Mouse (Mus musculus) CH12.LX (cell line): ENCODE results near the gene Ucn. TPM values are rescaled to one million over a fixed set of nuclear protein-coding genes. Genes with fewer than 3 reads are reported as not detected.

ENCODE experiments used
- DNase-seq: peaks from one replicate; pipeline ENCODE4 v3.0.0-alpha.2; 2013; ENCODE audit errors: extremely low read depth
- H3K27ac ChIP-seq: 2 replicates; pipeline ENCODE4 v1.5.1; 2012; ENCODE audit warnings: low read depth, mild to moderate bottlenecking, control low read depth, moderate library complexity; ENCODE audit not compliant: insufficient read depth
- H3K27me3 ChIP-seq: replicated peaks from 2 replicates; pipeline ENCODE3; 2012; ENCODE audit warnings: inconsistent platforms
- H3K36me3 ChIP-seq, 2 experiments: replicated peaks in 1 of 2; 2 replicates each; pipeline versions ENCODE3 to v1.6.1; 2012; ENCODE audit warnings: inconsistent platforms in 1 of 2, low read length in 1 of 2, mild to moderate bottlenecking in 1 of 2, mixed read lengths in 1 of 2, moderate library complexity in 1 of 2; ENCODE audit not compliant: control insufficient read depth in 1 of 2, insufficient read depth in 1 of 2
- H3K4me1 ChIP-seq, 2 experiments: 2 replicates each; pipeline ENCODE4 v1.6.1; 2012; ENCODE audit warnings: inconsistent platforms in 1 of 2, moderate library complexity in 1 of 2; ENCODE audit not compliant: insufficient read depth in 2 of 2, control insufficient read depth in 1 of 2
- H3K4me2 ChIP-seq: 2 replicates; pipeline ENCODE4 v1.6.1; 2012; ENCODE audit warnings: low read depth, mild to moderate bottlenecking, control low read depth; ENCODE audit not compliant: poor library complexity, insufficient read depth, severe bottlenecking
- H3K4me3 ChIP-seq, 3 experiments: fragments of 150-350 bp in 1 of 3; sonication (generic) in 1 of 3; replicated peaks in 1 of 3; 2 replicates each; pipeline versions ENCODE3 to v1.5.1; 2011 to 2012; ENCODE audit warnings: low read depth in 2 of 3, low read length in 2 of 3, mild to moderate bottlenecking in 2 of 3, moderate library complexity in 2 of 3, control low read depth in 1 of 3, improper control_type of control experiment in 1 of 3, inconsistent platforms in 1 of 3, mixed read lengths in 1 of 3; ENCODE audit not compliant: poor library complexity in 1 of 3
- H3K79me2 ChIP-seq: replicated peaks from 2 replicates; pipeline ENCODE4 v1.6.1; 2012; ENCODE audit warnings: mild to moderate bottlenecking, moderate library complexity; ENCODE audit not compliant: control insufficient read depth, poor library complexity, insufficient read depth, severe bottlenecking; ENCODE audit errors: extremely low read depth
- H3K9ac ChIP-seq: 2 replicates; pipeline ENCODE4 v1.6.1; 2012; ENCODE audit warnings: low read depth, mild to moderate bottlenecking, control low read depth, moderate library complexity; ENCODE audit not compliant: insufficient read depth
- H3K9me3 ChIP-seq: replicated peaks from 2 replicates; pipeline ENCODE3; 2012; ENCODE audit warnings: low read length, inconsistent platforms, mixed read lengths
- BHLHE40 ChIP-seq: IDR thresholded peaks from 2 replicates; pipeline ENCODE4 v1.6.1; 2011; ENCODE audit warnings: mild to moderate bottlenecking, low read depth, low read length, improper control_type of control experiment
- CHD1 ChIP-seq: IDR thresholded peaks from 2 replicates; pipeline ENCODE4 v1.6.1; 2012; ENCODE audit warnings: low read depth, low read length, improper control_type of control experiment, inconsistent platforms
- CHD2 ChIP-seq: IDR thresholded peaks from 2 replicates; pipeline ENCODE4 v1.6.1; 2011; ENCODE audit warnings: low read length, improper control_type of control experiment
- CTCF ChIP-seq, 2 experiments: IDR thresholded peaks in 1 of 2; conservative IDR thresholded peaks in 1 of 2; 2 replicates each; pipeline ENCODE4 v1.5.1; 2011 to 2012; ENCODE audit warnings: low read depth in 2 of 2, low read length in 2 of 2, improper control_type of control experiment in 1 of 2, inconsistent platforms in 1 of 2, mild to moderate bottlenecking in 1 of 2, moderate library complexity in 1 of 2
- E2F4 ChIP-seq: IDR thresholded peaks from 2 replicates; pipeline ENCODE4 v1.6.1; 2011; ENCODE audit warnings: low read depth, low read length, improper control_type of control experiment; ENCODE audit not compliant: insufficient replicate concordance
- ELF1 ChIP-seq: IDR thresholded peaks from 2 replicates; pipeline ENCODE4 v1.6.1; 2014; ENCODE audit warnings: low read depth, mild to moderate bottlenecking, inconsistent platforms, low read length, improper control_type of control experiment
- EP300 ChIP-seq: IDR thresholded peaks from 2 replicates; pipeline ENCODE4 v1.6.1; 2011; ENCODE audit warnings: low read length, improper control_type of control experiment
- ETS1 ChIP-seq: conservative IDR thresholded peaks from 2 replicates; pipeline ENCODE4 v1.6.1; 2012; ENCODE audit warnings: low read depth, mild to moderate bottlenecking, inconsistent platforms, low read length, improper control_type of control experiment, moderate library complexity
- GABPA ChIP-seq: IDR thresholded peaks from 2 replicates; pipeline ENCODE4 v1.6.1; 2012; ENCODE audit warnings: low read depth, low read length, improper control_type of control experiment, inconsistent platforms; ENCODE audit not compliant: insufficient replicate concordance
- HCFC1 ChIP-seq: IDR thresholded peaks from 2 replicates; pipeline ENCODE4 v1.6.1; 2012; ENCODE audit warnings: low read depth, mild to moderate bottlenecking, inconsistent platforms, low read length, improper control_type of control experiment
- IRF4 ChIP-seq: IDR thresholded peaks from 2 replicates; pipeline ENCODE4 v1.6.1; 2014; ENCODE audit warnings: low read depth, mild to moderate bottlenecking, inconsistent platforms, low read length, improper control_type of control experiment
- JUN ChIP-seq: IDR thresholded peaks from 2 replicates; pipeline ENCODE4 v1.6.1; 2011; ENCODE audit warnings: low read depth, mild to moderate bottlenecking, low read length, improper control_type of control experiment, moderate library complexity; ENCODE audit not compliant: insufficient read depth
- JUND ChIP-seq: conservative IDR thresholded peaks from 2 replicates; pipeline ENCODE4 v1.6.1; 2011; ENCODE audit warnings: low read depth, low read length, improper control_type of control experiment
- KAT2A ChIP-seq: IDR thresholded peaks from 2 replicates; pipeline ENCODE4 v1.6.1; 2012; ENCODE audit warnings: low read length, improper control_type of control experiment, inconsistent platforms; ENCODE audit not compliant: insufficient replicate concordance
- MAFK ChIP-seq: IDR thresholded peaks from 2 replicates; pipeline ENCODE4 v1.6.1; 2011; ENCODE audit warnings: low read length, improper control_type of control experiment; ENCODE audit not compliant: insufficient replicate concordance
- MAX ChIP-seq: IDR thresholded peaks from 2 replicates; pipeline ENCODE4 v1.6.1; 2011; ENCODE audit warnings: low read length, improper control_type of control experiment
- MAZ ChIP-seq: IDR thresholded peaks from 2 replicates; pipeline ENCODE4 v1.6.1; 2012; ENCODE audit warnings: low read depth, mild to moderate bottlenecking, inconsistent platforms, low read length, improper control_type of control experiment, moderate library complexity
- MEF2A ChIP-seq: IDR thresholded peaks from 2 replicates; pipeline ENCODE4 v1.6.1; 2014; ENCODE audit warnings: low read depth, mild to moderate bottlenecking, inconsistent platforms, low read length, improper control_type of control experiment, borderline replicate concordance
- MXI1 ChIP-seq: IDR thresholded peaks from 2 replicates; pipeline ENCODE4 v1.6.1; 2011; ENCODE audit warnings: mild to moderate bottlenecking, low read depth, low read length, improper control_type of control experiment
- MYC ChIP-seq: IDR thresholded peaks from 2 replicates; pipeline ENCODE4 v1.6.1; 2011; ENCODE audit warnings: low read depth, mild to moderate bottlenecking, improper control_type of control experiment, low read length
- NELFE ChIP-seq: IDR thresholded peaks from 2 replicates; pipeline ENCODE4 v1.6.1; 2011; ENCODE audit warnings: low read depth, low read length, improper control_type of control experiment
- NRF1 ChIP-seq: IDR thresholded peaks from 2 replicates; pipeline ENCODE4 v1.6.1; 2014; ENCODE audit warnings: low read depth, mild to moderate bottlenecking, inconsistent platforms, low read length, improper control_type of control experiment, moderate library complexity
- PAX5 ChIP-seq: IDR thresholded peaks from 2 replicates; pipeline ENCODE4 v1.6.1; 2012; ENCODE audit warnings: low read length, inconsistent platforms, mixed read lengths
- POLR2A ChIP-seq: IDR thresholded peaks from 2 replicates; pipeline ENCODE4 v1.6.1; 2011; ENCODE audit warnings: low read depth, mild to moderate bottlenecking, improper control_type of control experiment, low read length
- POLR2AphosphoS2 ChIP-seq: IDR thresholded peaks from 2 replicates; pipeline ENCODE4 v1.6.1; 2011; ENCODE audit warnings: low read depth, low read length, improper control_type of control experiment
- RAD21 ChIP-seq: IDR thresholded peaks from 2 replicates; pipeline ENCODE4 v1.6.1; 2011; ENCODE audit warnings: low read depth, mild to moderate bottlenecking, low read length, improper control_type of control experiment, moderate library complexity
- RCOR1 ChIP-seq: conservative IDR thresholded peaks from 2 replicates; pipeline ENCODE4 v1.6.1; 2012; ENCODE audit warnings: low read depth, mild to moderate bottlenecking, inconsistent platforms, low read length, improper control_type of control experiment
- SIN3A ChIP-seq: IDR thresholded peaks from 2 replicates; pipeline ENCODE4 v1.6.1; 2012; ENCODE audit warnings: low read length, improper control_type of control experiment, inconsistent platforms
- SMC3 ChIP-seq: IDR thresholded peaks from 2 replicates; pipeline ENCODE4 v1.6.1; 2011; ENCODE audit warnings: low read depth, low read length, improper control_type of control experiment
- TBP ChIP-seq: conservative IDR thresholded peaks from 2 replicates; pipeline ENCODE4 v1.6.1; 2011; ENCODE audit warnings: low read depth, low read length, improper control_type of control experiment
- TCF12 ChIP-seq: IDR thresholded peaks from 2 replicates; pipeline ENCODE4 v1.6.1; 2014; ENCODE audit warnings: low read depth, mild to moderate bottlenecking, inconsistent platforms, low read length, improper control_type of control experiment
- UBTF ChIP-seq: IDR thresholded peaks from 2 replicates; pipeline ENCODE4 v1.6.1; 2012; ENCODE audit warnings: low read depth, mild to moderate bottlenecking, inconsistent platforms, low read length, improper control_type of control experiment, moderate library complexity
- USF1 ChIP-seq: IDR thresholded peaks from 2 replicates; pipeline ENCODE4 v1.6.1; 2014; ENCODE audit warnings: low read depth, mild to moderate bottlenecking, inconsistent platforms, low read length, improper control_type of control experiment
- USF2 ChIP-seq: conservative IDR thresholded peaks from 2 replicates; pipeline ENCODE4 v1.6.1; 2011; ENCODE audit warnings: low read depth, low read length, improper control_type of control experiment
- ZC3H11A ChIP-seq: IDR thresholded peaks from 2 replicates; pipeline ENCODE4 v1.6.1; 2012; ENCODE audit warnings: low read depth, mild to moderate bottlenecking, inconsistent platforms, low read length, improper control_type of control experiment
- ZKSCAN1 ChIP-seq: IDR thresholded peaks from 2 replicates; pipeline ENCODE4 v1.6.1; 2012; ENCODE audit warnings: low read depth, inconsistent platforms, low read length, improper control_type of control experiment, borderline replicate concordance
- ZMIZ1 ChIP-seq: IDR thresholded peaks from 2 replicates; pipeline ENCODE4 v1.6.1; 2012; ENCODE audit warnings: low read depth, mild to moderate bottlenecking, inconsistent platforms, low read length, improper control_type of control experiment
- ZNF384 ChIP-seq: IDR thresholded peaks from 2 replicates; pipeline ENCODE4 v1.6.1; 2012; ENCODE audit warnings: low read depth, low read length, improper control_type of control experiment, inconsistent platforms
- dilution Hi-C: fragments of 300-500 bp; cut with MboI; formaldehyde crosslinking; loops from 2 replicates; pipeline ENCODE4 v1.14.3; 2020; ENCODE audit warnings: low sequenced_read_pairs; ENCODE audit not compliant: extremely low pct_unique_long_range_greater_than_20kb, extremely low pct_ligation_motif_present
- in situ Hi-C: fragments of 300-500 bp; cut with MboI; formaldehyde crosslinking; loops from 3 replicates; pipeline ENCODE4 v1.14.3; 2019; ENCODE audit warnings: low sequenced_read_pairs, low pct_ligation_motif_present, low pct_unique_long_range_greater_than_20kb, mixed read lengths
- polyA plus RNA-seq: library from polyadenylated mRNA; unstranded; fragments of >175 nt; gene quantifications from 2 replicates; pipeline ENCODE4 v1.2.1, GENCODE M21; 2012; ENCODE audit warnings: low read depth; ENCODE audit not compliant: insufficient read length
- total RNA-seq, 2 experiments: library from RNA; depleted of rRNA; stranded (reverse); fragments of 300-350 nt in 1 of 2; fragments of >200 nt in 1 of 2; gene quantifications; 2 replicates each; pipeline ENCODE4 v1.2.3; 2012 to 2014

Ucn gene
- total and polyA plus RNA-seq, 3 experiments, result not detected

DNA sequence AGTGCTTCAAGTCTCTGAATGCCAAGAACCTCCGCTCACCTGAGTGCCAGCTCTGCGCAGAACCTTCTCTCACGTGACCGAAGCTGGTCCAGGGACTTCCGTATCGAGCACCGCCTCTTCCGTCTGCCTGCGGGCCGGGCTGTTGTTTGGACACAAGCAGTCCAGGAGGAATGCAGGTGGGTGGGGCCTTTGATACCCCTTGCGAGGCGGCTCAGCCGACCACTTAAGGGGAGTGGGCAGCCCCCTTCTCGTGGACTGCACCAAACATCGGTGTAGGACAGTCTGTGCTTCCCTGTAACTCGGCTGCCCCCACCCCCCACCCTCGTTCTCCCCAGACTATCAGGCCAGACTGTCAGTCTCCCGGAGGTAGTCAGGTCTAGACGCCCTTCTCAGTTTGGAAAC lies 15.5 kb upstream of the Ucn start, which contains the start of gene Mpv17:
Mpv17 (minus strand) TSS at position 100 of the 402 bp plus-strand sequence.
- Histone ChIP-seq H3K4me1 (peaks cover 3 to 24% of the 10 kb centered on the region in 2 experiments; a peak in 2 of 4 replicates), H3K79me2 (no peaks in the 10 kb centered on the region), H3K27me3 (no peaks in the 10 kb centered on the region), H3K27ac (peak within 1 kb of the TSS; percentile 33; the same call in 1 of the 2 replicates), H3K9ac (peak within 1 kb of the TSS; percentile 61), H3K36me3 (peaks cover 31 to 66% of the 10 kb centered on the region in 2 experiments)
- peak; percentile 86 for DNase-seq
- in situ Hi-C loops, result no loop called here
- TF ChIP-seq JUN, result no peak
- TF ChIP-seq USF2, result peak; percentile 93
- peak; percentile 80 for TF ChIP-seq HCFC1
- peak; percentile 59 for TF ChIP-seq MXI1
- TF ChIP-seq EP300, result no peak
- peak; percentile 97; the same call in 1 of the 2 replicates for TF ChIP-seq POLR2AphosphoS2
- peak; percentile 83 for TF ChIP-seq NRF1
- TF ChIP-seq IRF4, result no peak
- no peak for TF ChIP-seq E2F4
- peak; percentile 99 for TF ChIP-seq BHLHE40
- no peak for TF ChIP-seq CHD1
- TF ChIP-seq MAZ, result no peak
- no peak for TF ChIP-seq MYC
- TF ChIP-seq POLR2A, result peak; percentile 73
- TF ChIP-seq USF1, result peak; percentile 94
- TF ChIP-seq MAX, result peak; percentile 79; the same call in 1 of the 2 replicates
- no peak for TF ChIP-seq ZNF384
- no peak for TF ChIP-seq GABPA
- no peak for TF ChIP-seq RCOR1
- TF ChIP-seq ZMIZ1, result peak; percentile 66; the same call in 1 of the 2 replicates
- TF ChIP-seq RAD21, result no peak
- no peak for TF ChIP-seq KAT2A
- no peak for TF ChIP-seq UBTF
- no peak for TF ChIP-seq SMC3
- TF ChIP-seq MEF2A, result no peak
- TF ChIP-seq ZKSCAN1, result no peak
- TF ChIP-seq NELFE, result peak; percentile 78
- no peak; the same call in 1 of the 2 replicates for TF ChIP-seq ETS1
- no peak for TF ChIP-seq JUND
- peak; percentile 36; the same call in 1 of the 2 replicates for TF ChIP-seq CHD2
- no peak for TF ChIP-seq CTCF (conservative IDR thresholded peaks at IDR 0.05 in 1 of 2, IDR thresholded peaks at IDR 0.05 in 1 of 2; ENCODE audit: low read depth in 2 of 2, low read length in 2 of 2)
- peak; percentile 81 for TF ChIP-seq SIN3A
- no peak for TF ChIP-seq MAFK
- TF ChIP-seq PAX5, result no peak
- TF ChIP-seq ELF1, result peak; percentile 94
- TF ChIP-seq TCF12, result peak; percentile 60; the same call in 1 of the 2 replicates
- TF ChIP-seq ZC3H11A, result no peak
- no peak; the same call in 1 of the 2 replicates for TF ChIP-seq TBP
- TF ChIP-seq, all 38 proteins: peak for 15
- H3K4me2 ChIP-seq, result peak within 1 kb of the TSS; percentile 65
- dilution Hi-C loops, result no loop called here
- H3K4me3 ChIP-seq, result peak within 1 kb of the TSS; percentile 72 to 81 (median 73)
- H3K9me3 ChIP-seq, result no peaks in the 10 kb centered on the region
